Mouse (Mus musculus) ZHBTc4 (cell line): ENCODE measurements around the gene Gm8453.
"Not testable (repeated sequence)": the region's sequence is repeated elsewhere in the genome, so short reads cannot be mapped to it uniquely, and the experiment has no call there.

ENCODE experiments used
- DNase-seq: peaks from one replicate; pipeline ENCODE4 v3.0.0-alpha.2; 2011; ENCODE audit warnings: low read depth, low spot score

Gene Gm8453

DNA sequence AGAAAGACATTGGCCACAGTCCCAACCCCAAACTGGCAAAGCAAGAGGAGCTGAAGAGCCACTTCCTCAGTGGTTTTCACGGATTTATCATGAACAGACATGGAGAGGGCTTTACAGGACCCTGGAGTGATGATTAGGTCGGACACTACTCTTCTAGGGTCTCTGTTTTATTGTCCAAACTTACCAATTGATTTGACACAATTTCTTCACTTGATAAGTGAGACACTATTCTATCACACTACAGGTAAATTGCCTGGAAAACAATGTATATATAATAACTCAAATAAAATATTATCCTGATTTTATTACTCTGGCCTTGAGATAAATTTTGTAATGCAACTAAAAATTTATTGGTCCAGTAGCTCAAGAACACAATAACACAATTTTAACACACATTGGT, at the start of gene Gm8453:
Gene Gm8453 (minus strand): TSS at position 101 of the 400 bp plus-strand sequence.
- not testable (repeated sequence) for DNase-seq

DNA sequence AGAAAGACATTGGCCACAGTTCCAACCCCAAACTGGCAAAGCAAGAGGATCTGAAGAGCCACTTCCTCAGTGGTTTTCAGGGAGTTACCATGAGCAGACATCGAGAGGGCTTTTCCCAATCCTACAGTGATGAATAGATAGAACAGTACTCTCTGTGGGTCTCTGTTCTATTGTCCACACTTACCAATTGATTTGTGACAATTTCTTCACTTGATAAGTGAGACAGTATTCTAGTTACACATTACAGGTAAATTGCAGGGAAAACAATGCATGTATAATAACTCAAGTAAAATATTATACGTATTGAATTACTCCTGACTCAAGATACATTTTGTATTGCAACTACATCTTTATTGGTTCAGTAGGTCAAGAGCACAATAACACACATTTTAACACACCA, 28.1 kb downstream of the Gm8453 start, which contains the start of gene Gm8653:
Gene Gm8653 (minus strand): TSS at position 101 of the 400 bp plus-strand sequence.
- DNase-seq, result not testable (repeated sequence)

DNA sequence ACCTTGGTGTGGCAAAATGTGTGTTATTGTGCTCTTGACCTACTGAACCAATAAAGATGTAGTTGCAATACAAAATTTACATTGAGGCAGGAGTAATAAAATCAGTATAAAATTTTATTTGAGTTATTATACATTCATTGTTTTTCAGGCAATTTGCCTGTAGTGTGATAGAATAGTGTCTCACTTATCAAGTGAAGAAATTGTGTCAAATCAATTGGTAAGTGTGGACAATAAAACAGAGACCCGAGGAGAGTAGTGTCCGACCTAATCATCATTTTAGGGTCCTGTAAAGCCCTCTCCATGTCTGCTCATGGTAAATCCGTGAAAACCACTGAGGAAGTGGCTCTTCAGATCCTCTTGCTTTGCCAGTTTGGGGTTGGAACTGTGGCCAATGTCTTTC, 40.2 kb downstream of the Gm8453 start, which contains the start of gene Vmn1r143:
Gene Vmn1r143 (plus strand): TSS at position 301 of the 400 bp plus-strand sequence.
- not testable (repeated sequence) for DNase-seq
